Mouse (Mus musculus) liver, embryonic 14 days (tissue): ENCODE data around the gene Frmpd3. TPM values are rescaled to one million over a fixed set of nuclear protein-coding genes. Genes with fewer than 3 reads are reported as not detected.

Experiments used
- polyA plus RNA-seq: library from polyadenylated mRNA; depleted of rRNA; stranded (reverse); fragments of >200 nt; gene quantifications from 2 replicates; pipeline ENCODE4 v1.2.3, GENCODE M21; 2012; rRNA removed

Frmpd3 gene
- 0.01 TPM in 1 of 2 replicates, not detected in the other for polyA plus RNA-seq

GRCm38 (mm10) chrX:140341656-140342392 lies at the start of gene Frmpd3:
TSS of gene Frmpd3 (plus strand) at chrX:140342263.

GRCm38 (mm10) chrX:140456279-140456731 lies 114.2 kb downstream of the Frmpd3 start, which contains the start of gene Prps1:
TSS of gene Prps1 (plus strand) at chrX:140456613.

Other genes with a start within 250 kb of the Frmpd3 start
- 17.1 and 21.4 TPM in 2 replicates for gene Prps1, start 114.3 kb downstream of the Frmpd3 start, polyA plus RNA-seq